Mouse (Mus musculus): ENCODE data around the gene Hivep3.

Gene Hivep3

DNA sequence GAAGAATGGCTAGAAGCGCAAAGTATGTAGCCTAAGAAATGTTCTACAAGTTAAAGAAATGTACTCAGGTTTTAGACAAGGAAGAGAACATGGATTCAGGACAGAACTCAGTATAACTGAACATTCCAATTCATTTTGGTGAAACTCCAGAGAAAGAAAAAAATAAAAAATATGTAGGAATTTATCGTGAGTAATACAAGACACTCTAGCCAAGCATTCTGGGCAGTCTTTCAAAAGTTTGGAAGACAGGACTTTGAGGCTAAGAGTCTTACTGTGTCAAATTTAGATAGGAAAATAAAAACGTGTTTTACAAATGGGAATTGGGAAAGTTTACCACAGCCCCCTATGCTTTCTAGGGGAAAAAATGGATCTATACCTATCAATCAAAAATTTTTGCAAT lies 350.1 kb downstream of the Hivep3 start:
- in situ Hi-C loops (cut with MboI, MseI) = no loop called here

- in situ Hi-C loops (cut with MboI, MseI) = no loop called here
Observed at GRCm38 (mm10) chr4:120089536-120089935, 356.0 kb downstream of the Hivep3 start.

- in situ Hi-C loops (cut with MboI, MseI) = no loop called here
Observed at GRCm38 (mm10) chr4:120091997-120092783, 358.6 kb downstream of the Hivep3 start.

GRCm38 (mm10) chr4:120096935-120097334 lies 363.4 kb downstream of the Hivep3 start:
- in situ Hi-C loops (cut with MboI, MseI) = no loop called here

DNA sequence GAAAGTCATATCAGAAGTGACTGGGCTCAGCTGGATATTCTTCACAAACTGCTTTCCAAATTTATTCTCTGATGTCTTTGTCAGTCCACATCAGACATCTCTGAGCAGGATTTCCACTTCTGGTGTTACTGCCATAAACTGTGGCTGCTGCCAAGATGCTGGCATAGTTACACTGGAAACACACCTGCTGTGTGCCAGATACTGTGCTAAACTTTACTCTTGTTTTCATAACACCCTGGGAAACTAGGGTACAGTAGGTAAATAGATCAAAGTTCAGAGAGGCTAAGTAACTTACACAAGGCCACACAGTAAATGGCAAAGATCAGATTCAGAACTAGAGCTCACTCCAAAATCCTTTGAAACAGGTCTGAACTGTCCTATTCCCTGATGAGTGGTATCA lies 367.6 kb downstream of the Hivep3 start:
- in situ Hi-C loops (cut with MboI, MseI) = loop anchor here (5.0 kb wide), 1 partner anchor 179 kb away; no protein-coding TSS in a partner anchor

- in situ Hi-C loops (cut with MboI, MseI) = loop anchor here (5.0 kb wide), 1 partner anchor 182 kb away; no protein-coding TSS in a partner anchor
Observed at GRCm38 (mm10) chr4:120104599-120104998, 371.0 kb downstream of the Hivep3 start.

DNA sequence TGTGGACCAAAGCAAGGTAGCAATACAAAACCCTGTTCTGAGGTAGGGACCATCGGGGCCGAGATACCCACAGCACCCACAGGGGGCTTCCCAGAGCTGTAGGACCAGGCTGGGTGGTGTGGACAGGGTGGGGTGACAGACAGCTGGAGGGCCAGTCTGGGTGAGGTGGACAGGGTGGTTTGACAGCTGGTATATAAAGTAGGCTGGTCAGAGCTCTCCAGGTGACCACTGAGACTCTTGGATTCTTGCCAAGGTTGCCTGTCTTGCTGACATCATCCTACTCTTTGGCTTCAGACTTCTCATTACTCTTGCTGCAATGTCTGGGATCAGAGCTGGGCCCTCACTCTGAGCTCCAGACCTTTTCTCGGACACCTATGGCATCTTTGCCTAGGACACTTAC lies 372.8 kb downstream of the Hivep3 start:
- in situ Hi-C loops (cut with MboI, MseI) = no loop called here

GRCm38 (mm10) chr4:120107787-120108186 lies 374.2 kb downstream of the Hivep3 start:
- in situ Hi-C loops (cut with MboI, MseI) = no loop called here

DNA sequence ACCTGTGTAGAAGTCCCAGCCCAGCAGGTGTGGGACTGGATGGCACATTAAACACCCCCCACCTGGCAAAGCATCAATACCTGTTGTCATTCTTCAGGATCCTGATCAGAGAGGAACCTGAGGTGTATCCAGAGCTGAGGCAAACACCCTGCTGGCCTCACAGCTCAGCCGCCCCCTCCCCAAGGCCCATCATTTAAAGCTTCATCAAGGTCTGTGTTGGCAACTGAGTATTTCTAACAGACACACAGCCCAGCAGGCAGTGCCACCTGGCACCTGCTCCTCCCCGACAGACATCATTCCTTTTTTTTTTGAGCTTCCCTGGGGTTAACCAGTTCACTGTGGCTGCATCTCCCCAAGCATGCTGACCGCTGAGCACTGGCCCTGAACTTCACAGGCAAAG lies 381.9 kb downstream of the Hivep3 start:
- in situ Hi-C loops (cut with MboI, MseI) = no loop called here

GRCm38 (mm10) chr4:120116312-120116711 lies 382.7 kb downstream of the Hivep3 start:
- in situ Hi-C loops (cut with MboI, MseI) = no loop called here

DNA sequence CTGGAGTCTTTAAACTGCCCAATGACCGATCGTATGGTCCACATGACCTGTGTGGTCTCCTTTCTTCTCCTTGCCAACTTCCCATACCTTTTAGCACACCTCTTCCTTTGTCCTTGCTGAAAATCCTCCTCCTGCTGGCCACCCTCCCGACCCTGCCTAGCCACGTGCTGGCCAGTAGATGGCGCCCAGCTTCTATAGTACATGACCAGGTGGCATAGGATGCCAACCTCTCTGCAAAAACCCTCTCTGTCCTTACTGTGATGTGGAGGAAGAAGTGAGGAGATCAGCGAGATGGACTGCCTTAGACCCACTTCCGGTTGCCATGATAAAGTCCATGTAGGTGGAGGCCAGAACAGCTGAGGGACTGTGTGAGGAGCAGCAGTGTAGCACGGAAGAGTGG lies 386.7 kb downstream of the Hivep3 start:
- in situ Hi-C loops (cut with MboI, MseI) = no loop called here

- in situ Hi-C loops (cut with MboI, MseI) = loop anchor here (5.0 kb wide), 1 partner anchor 212 kb away; no protein-coding TSS in a partner anchor
Observed at GRCm38 (mm10) chr4:120124656-120125055, 391.1 kb downstream of the Hivep3 start.

- in situ Hi-C loops (cut with MboI, MseI) = loop anchor here (5.0 kb wide), 1 partner anchor 214 kb away; no protein-coding TSS in a partner anchor
Observed at GRCm38 (mm10) chr4:120126047-120126446, 392.5 kb downstream of the Hivep3 start.

DNA sequence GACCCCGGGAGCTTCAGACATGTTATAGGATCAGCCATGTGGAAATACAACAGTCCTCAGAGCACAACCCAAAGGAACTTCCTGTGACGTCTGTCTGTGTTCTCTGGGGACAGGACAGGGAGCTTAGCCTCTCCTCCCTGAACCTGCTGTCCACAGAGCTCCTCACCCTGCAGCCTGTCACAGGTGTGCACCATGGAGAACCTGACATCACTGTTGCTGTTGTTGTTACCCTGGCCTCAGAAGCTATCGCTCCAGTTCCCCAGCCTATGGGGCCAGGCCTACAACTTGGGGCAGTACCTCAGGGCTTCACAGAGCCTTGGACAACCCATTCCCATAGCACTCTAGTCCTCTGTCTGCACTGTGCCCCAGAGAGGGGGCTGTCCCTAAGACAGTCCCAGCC lies 393.7 kb downstream of the Hivep3 start:
- in situ Hi-C loops (cut with MboI, MseI) = loop anchor here (5.0 kb wide), 1 partner anchor 215 kb away; no protein-coding TSS in a partner anchor

GRCm38 (mm10) chr4:120128033-120128432 lies 394.4 kb downstream of the Hivep3 start:
- in situ Hi-C loops (cut with MboI, MseI) = loop anchor here (5.0 kb wide), 1 partner anchor 216 kb away; no protein-coding TSS in a partner anchor

DNA sequence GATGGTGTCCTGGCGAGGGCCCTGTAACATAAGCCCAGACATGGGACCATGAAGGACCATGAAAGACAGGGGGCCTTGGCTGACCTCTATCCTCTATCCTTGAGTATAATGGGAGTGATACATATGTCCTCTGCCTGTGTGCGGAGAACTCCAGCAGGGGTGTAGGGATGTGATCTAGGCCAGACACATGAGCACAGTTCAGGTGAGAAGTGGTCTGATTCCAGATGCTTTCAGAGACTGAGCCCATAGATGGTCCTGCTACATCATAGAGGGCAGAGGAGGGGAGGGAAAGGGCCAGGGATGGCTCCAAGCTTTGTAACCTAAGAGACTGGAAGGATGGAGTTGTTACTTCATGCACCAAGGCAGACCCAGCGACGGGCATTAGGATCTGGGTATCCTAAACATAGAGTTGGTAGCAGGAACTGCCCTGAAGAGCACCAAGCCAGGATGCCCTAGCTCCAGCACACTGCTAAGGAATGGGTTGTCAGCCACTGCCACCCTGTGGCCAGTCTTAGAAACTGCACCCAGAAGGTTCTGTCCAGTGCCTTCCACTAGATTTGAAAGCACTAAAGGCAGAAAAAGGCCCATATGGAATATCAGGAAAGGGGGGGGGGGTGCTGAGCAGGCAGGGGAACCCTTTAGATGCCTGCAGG lies 395.8 kb downstream of the Hivep3 start:
- in situ Hi-C loops (cut with MboI, MseI) = loop anchor here (5.0 kb wide), 1 partner anchor 217 kb away; no protein-coding TSS in a partner anchor

DNA sequence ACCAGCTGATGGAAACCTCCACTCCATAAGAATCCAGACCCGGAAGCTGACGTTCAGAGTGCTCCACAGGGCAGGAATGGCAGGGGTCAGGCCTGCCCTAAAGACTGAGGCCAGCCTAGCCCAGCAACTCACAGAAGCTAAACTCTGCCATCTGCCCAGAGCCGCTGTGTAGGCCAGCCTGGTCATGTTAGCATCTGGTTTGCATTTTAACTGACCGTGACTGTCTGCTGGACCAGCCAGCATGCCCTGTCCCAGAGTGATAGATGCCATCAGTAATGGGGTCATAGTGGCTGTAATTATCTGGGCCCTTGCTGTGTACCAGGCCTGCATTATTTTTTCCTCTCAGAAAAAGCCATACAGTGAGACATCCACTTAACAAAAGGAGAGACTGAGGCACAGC lies 397.3 kb downstream of the Hivep3 start:
- in situ Hi-C loops (cut with MboI, MseI) = no loop called here

- in situ Hi-C loops (cut with MboI, MseI) = no loop called here
Observed at GRCm38 (mm10) chr4:120131441-120132220, 398.0 kb downstream of the Hivep3 start.

GRCm38 (mm10) chr4:120134223-120134622 lies 400.6 kb downstream of the Hivep3 start:
- in situ Hi-C loops (cut with MboI, MseI) = no loop called here

DNA sequence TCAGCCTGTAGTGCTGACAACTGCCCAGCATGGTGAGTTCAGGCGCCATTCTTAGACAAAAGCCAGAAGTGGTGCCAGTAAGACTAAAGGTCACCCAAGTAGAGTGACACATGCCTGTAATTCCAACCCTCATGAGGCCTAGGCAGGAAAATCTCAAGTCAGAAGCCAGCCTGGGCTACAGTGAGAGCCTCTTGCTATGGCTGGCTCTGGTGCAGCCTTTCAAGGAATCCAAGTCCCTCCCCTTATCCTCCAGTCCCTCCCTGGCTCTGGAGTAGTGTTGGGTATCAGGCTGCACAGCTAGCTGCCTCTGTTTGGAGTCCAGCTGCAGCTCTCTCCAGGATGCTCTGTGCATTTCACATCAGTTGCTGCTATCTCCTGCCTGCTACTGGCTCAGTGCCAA lies 408.2 kb downstream of the Hivep3 start:
- in situ Hi-C loops (cut with MboI, MseI) = no loop called here

- in situ Hi-C loops (cut with MboI, MseI) = no loop called here
Observed at GRCm38 (mm10) chr4:120142905-120143304, 409.3 kb downstream of the Hivep3 start.

DNA sequence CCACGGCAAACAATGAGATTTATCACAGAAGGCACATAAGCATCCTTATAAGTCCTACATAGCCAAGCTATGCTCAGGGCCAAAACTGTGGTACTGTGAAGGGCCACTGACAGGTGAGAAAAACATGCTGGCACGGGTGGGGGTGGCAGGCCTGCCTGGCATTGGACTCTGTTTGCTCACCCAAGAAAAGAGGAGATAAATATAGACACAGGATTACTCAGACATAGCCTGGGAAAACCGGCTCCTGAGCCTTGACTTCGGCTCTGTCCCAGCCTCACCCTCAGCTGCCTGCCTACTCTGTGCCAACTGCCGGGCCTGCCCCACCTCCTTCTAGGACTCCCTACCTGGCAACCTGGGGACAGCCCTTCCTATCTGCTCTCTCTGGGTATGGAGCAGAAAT lies 410.8 kb downstream of the Hivep3 start:
- in situ Hi-C loops (cut with MboI, MseI) = no loop called here

Measured in T-helper 1 cell (primary cell).